Mouse (Mus musculus): ENCODE measurements around the gene Zbtb20. TPM values are rescaled to one million over a fixed set of nuclear protein-coding genes. Genes with fewer than 3 reads are reported as not detected.

The Zbtb20 gene
- polyA plus RNA-seq, 1 experiment from 2014 or later = 20.2 TPM

DNA sequence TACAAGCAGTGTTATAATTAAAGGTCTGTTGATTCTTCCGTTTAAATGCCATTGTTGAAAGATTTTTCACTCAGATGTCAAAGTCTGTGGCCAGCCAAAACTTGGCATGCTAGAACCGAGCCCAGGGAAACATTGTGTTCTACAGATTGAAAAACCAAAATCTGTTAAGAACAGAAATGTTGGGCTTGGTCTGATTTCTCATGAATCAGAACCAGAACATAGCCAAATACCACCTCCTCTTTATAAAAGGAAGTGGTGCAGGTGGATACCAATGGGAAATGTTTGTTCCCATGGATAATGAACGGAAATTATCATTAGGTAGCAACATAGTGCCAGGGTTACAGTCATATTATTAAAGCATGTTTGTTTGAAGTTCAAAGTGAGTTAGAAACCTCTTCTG is 613.7 kb downstream of the Zbtb20 start:
- H3K27me3 ChIP-seq = no peaks in the 10 kb centered on the region
- H3K9me3 ChIP-seq = no peaks in the 10 kb centered on the region
- WGBS = 83% methylated on average over 3 of the region's 3 CpGs
- no peak overlapping the region for H3K4me3 ChIP-seq
- no peaks in the 10 kb centered on the region for H3K36me3 ChIP-seq
- H3K4me2 ChIP-seq = no peak overlapping the region
- no peak overlapping the region for H3K27ac ChIP-seq
- no peak overlapping the region for H3K9ac ChIP-seq
- no peaks in the 10 kb centered on the region for H3K4me1 ChIP-seq
- ATAC-seq (ENCODE audit: insufficient number of reproducible peaks, insufficient read depth, low FRiP score, low TSS enrichment, low read depth) = no peak

- no peak for ATAC-seq (ENCODE audit: insufficient number of reproducible peaks, insufficient read depth, low FRiP score, low TSS enrichment, low read depth)
- Histone ChIP-seq H3K4me3 (no peak overlapping the region), H3K27me3 (no peaks in the 10 kb centered on the region), H3K27ac (no peak overlapping the region), H3K9ac (no peak overlapping the region), H3K4me1 (no peaks in the 10 kb centered on the region), H3K4me2 (no peak overlapping the region), H3K9me3 (no peaks in the 10 kb centered on the region), H3K36me3 (no peaks in the 10 kb centered on the region)
- WGBS = 89% methylated on average over 12 of the region's 12 CpGs
These were observed 614.3 kb downstream of the Zbtb20 start for GRCm38 (mm10) chr16:43489984-43490383.

- Histone ChIP-seq H3K27ac (no peak overlapping the region), H3K9ac (no peak overlapping the region), H3K9me3 (no peaks in the 10 kb centered on the region), H3K4me2 (no peak overlapping the region), H3K27me3 (no peaks in the 10 kb centered on the region), H3K4me3 (no peak overlapping the region), H3K36me3 (no peaks in the 10 kb centered on the region), H3K4me1 (no peaks in the 10 kb centered on the region)
- no peak for ATAC-seq (ENCODE audit: insufficient number of reproducible peaks, insufficient read depth, low FRiP score, low TSS enrichment, low read depth)
- 69% methylated on average over 1 of the region's 1 CpGs for WGBS
These were observed 617.2 kb downstream of the Zbtb20 start for GRCm38 (mm10) chr16:43492863-43493262.

- no peak overlapping the region for H3K9ac ChIP-seq
- ATAC-seq (ENCODE audit: insufficient number of reproducible peaks, insufficient read depth, low FRiP score, low TSS enrichment, low read depth) = no peak
- H3K4me1 ChIP-seq = no peaks in the 10 kb centered on the region
- H3K27ac ChIP-seq = no peak overlapping the region
- WGBS = 53% methylated on average over 5 of the region's 5 CpGs
- H3K4me3 ChIP-seq = no peak overlapping the region
- H3K9me3 ChIP-seq = no peaks in the 10 kb centered on the region
- H3K27me3 ChIP-seq = no peaks in the 10 kb centered on the region
- H3K4me2 ChIP-seq = no peak overlapping the region
- no peaks in the 10 kb centered on the region for H3K36me3 ChIP-seq
These were observed 618.1 kb downstream of the Zbtb20 start for GRCm38 (mm10) chr16:43493596-43494385.

GRCm38 (mm10) chr16:43495175-43495818 is 619.6 kb downstream of the Zbtb20 start:
- ATAC-seq (ENCODE audit: insufficient number of reproducible peaks, insufficient read depth, low FRiP score, low TSS enrichment, low read depth) = no peak
- no peak overlapping the region for H3K9ac ChIP-seq
- WGBS = 72% methylated on average over 9 of the region's 9 CpGs
- H3K4me3 ChIP-seq = no peak overlapping the region
- no peaks in the 10 kb centered on the region for H3K27me3 ChIP-seq
- H3K36me3 ChIP-seq = no peaks in the 10 kb centered on the region
- H3K4me2 ChIP-seq = no peak overlapping the region
- H3K4me1 ChIP-seq = no peaks in the 10 kb centered on the region
- H3K27ac ChIP-seq = no peak overlapping the region
- H3K9me3 ChIP-seq = no peaks in the 10 kb centered on the region

DNA sequence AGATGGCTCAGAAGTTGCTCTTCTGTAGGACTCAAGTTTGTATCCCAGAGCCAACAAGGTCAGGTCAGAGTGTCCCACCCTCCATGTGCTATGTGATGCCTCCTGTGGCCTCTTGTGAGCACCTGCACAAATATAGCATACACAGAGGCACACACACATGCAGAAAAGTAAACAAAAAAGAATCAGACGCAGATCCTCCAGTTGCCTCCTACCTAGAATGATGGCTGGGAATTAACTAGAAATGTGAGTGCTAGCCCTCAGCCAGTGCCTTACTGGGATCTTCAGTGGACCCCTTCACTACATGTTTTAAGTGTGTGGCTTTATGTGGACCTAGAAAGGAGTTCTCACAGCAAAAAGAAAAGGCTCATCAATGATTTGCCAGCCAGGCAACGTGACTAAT is 621.4 kb downstream of the Zbtb20 start:
- H3K4me3 ChIP-seq = no peak overlapping the region
- H3K27me3 ChIP-seq = peaks cover 3% of the 10 kb centered on the region; the same call in 1 of the 2 replicates
- ATAC-seq (ENCODE audit: insufficient number of reproducible peaks, insufficient read depth, low FRiP score, low TSS enrichment, low read depth) = no peak
- no peaks in the 10 kb centered on the region for H3K4me1 ChIP-seq
- no peak overlapping the region for H3K9ac ChIP-seq
- 71% methylated on average over 2 of the region's 2 CpGs for WGBS
- H3K9me3 ChIP-seq = no peaks in the 10 kb centered on the region
- H3K4me2 ChIP-seq = no peak overlapping the region
- no peaks in the 10 kb centered on the region for H3K36me3 ChIP-seq
- H3K27ac ChIP-seq = no peak overlapping the region

GRCm38 (mm10) chr16:43500132-43500853 is 624.6 kb downstream of the Zbtb20 start:
- no peak overlapping the region for H3K27ac ChIP-seq
- H3K4me1 ChIP-seq = peaks cover under 1% of the 10 kb centered on the region; the same call in 1 of the 2 replicates
- no peak overlapping the region for H3K4me2 ChIP-seq
- no peaks in the 10 kb centered on the region for H3K36me3 ChIP-seq
- no peak overlapping the region for H3K9ac ChIP-seq
- peaks cover 6% of the 10 kb centered on the region; the same call in 1 of the 2 replicates for H3K27me3 ChIP-seq
- 78% methylated on average over 8 of the region's 8 CpGs for WGBS
- H3K4me3 ChIP-seq = no peak overlapping the region
- no peaks in the 10 kb centered on the region for H3K9me3 ChIP-seq
- no peak for ATAC-seq (ENCODE audit: insufficient number of reproducible peaks, insufficient read depth, low FRiP score, low TSS enrichment, low read depth)

- Histone ChIP-seq H3K27ac (no peak overlapping the region), H3K36me3 (no peaks in the 10 kb centered on the region), H3K27me3 (peaks cover 6% of the 10 kb centered on the region; the same call in 1 of the 2 replicates), H3K4me1 (peaks cover 9% of the 10 kb centered on the region), H3K4me2 (no peak overlapping the region), H3K9ac (no peak overlapping the region), H3K4me3 (no peak overlapping the region), H3K9me3 (no peaks in the 10 kb centered on the region)
- no peak for ATAC-seq (ENCODE audit: insufficient number of reproducible peaks, insufficient read depth, low FRiP score, low TSS enrichment, low read depth)
- WGBS = 59% methylated on average over 4 of the region's 4 CpGs
These were observed 625.6 kb downstream of the Zbtb20 start for GRCm38 (mm10) chr16:43501284-43501683.

DNA sequence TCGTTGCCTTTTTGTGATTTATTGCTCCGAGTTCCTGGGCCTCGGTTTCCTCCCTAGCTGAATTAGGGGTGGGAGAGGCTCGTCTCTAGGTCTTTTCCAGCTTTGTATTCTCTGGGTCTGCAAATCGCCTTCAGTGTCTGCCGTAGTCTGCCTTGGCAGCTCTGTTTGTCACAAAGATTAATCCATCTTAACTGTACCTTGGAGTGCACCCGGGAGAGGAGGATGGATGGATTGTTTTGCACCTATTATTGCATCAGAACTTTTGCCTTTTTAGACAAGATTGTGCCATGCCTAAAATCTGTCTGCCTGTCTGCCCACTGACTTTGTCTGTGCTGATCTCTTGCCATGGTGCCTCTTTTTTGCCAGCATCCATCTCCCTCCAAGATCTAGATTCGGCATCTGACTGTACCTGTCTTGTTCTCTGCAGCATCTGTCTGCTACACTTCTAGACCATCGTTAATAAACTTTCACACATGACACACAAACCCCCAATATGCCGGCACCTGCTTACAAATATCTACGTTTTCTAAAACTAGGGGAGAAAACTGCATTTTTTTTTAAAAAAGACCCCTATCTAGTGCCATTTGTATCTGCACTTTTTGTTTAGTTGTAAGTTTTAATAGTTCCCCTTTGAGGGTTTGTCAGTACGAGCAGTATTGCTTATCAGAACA is 626.8 kb downstream of the Zbtb20 start:
- peaks cover 16% of the 10 kb centered on the region for H3K4me1 ChIP-seq
- H3K4me2 ChIP-seq = peak overlapping the region; percentile 84
- no peaks in the 10 kb centered on the region for H3K36me3 ChIP-seq
- H3K9ac ChIP-seq = peak overlapping the region; percentile 72; the same call in 1 of the 2 replicates
- H3K4me3 ChIP-seq = no peak overlapping the region; the same call in 1 of the 2 replicates
- 58% methylated on average over 12 of the region's 12 CpGs for WGBS
- H3K27me3 ChIP-seq = peaks cover 6% of the 10 kb centered on the region; the same call in 1 of the 2 replicates
- H3K9me3 ChIP-seq = no peaks in the 10 kb centered on the region
- ATAC-seq (ENCODE audit: insufficient number of reproducible peaks, insufficient read depth, low FRiP score, low TSS enrichment, low read depth) = no peak
- no peak overlapping the region for H3K27ac ChIP-seq

- 4% methylated on average over 13 of the region's 13 CpGs for WGBS
- H3K4me2 ChIP-seq = peak overlapping the region; percentile 84
- H3K9me3 ChIP-seq = no peaks in the 10 kb centered on the region
- no peak for ATAC-seq (ENCODE audit: insufficient number of reproducible peaks, insufficient read depth, low FRiP score, low TSS enrichment, low read depth)
- H3K27ac ChIP-seq = no peak overlapping the region
- H3K9ac ChIP-seq = peak overlapping the region; percentile 72
- no peaks in the 10 kb centered on the region for H3K36me3 ChIP-seq
- peak overlapping the region; percentile 44 for H3K4me3 ChIP-seq
- H3K27me3 ChIP-seq = peaks cover 6% of the 10 kb centered on the region; the same call in 1 of the 2 replicates
- peaks cover 18% of the 10 kb centered on the region for H3K4me1 ChIP-seq
These were observed 627.4 kb downstream of the Zbtb20 start for GRCm38 (mm10) chr16:43503010-43503635.

DNA sequence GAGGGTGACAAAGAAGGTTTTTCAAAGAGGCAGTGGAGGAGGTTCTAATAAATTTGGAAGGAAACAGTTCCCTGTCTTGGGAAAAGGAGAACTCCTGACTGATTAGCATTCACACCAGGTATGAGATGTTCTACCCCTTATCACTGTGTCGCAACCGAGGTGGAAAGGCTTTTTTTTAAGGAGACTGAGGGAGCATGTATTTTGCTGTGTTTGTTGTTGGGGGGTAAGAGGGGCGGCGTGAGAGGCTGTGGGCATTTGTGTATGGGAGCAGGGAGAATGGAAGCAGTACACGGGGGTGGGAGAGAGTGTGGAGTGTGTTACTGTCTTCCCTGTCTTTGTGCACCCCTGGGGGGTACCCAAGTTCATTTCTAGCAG is 627.9 kb downstream of the Zbtb20 start:
- peak overlapping the region; percentile 72 for H3K9ac ChIP-seq
- ATAC-seq (ENCODE audit: insufficient number of reproducible peaks, insufficient read depth, low FRiP score, low TSS enrichment, low read depth) = no peak
- H3K4me2 ChIP-seq = peak overlapping the region; percentile 84
- H3K4me1 ChIP-seq = peaks cover 20% of the 10 kb centered on the region
- 0% methylated on average over 5 of the region's 5 CpGs for WGBS
- no peaks in the 10 kb centered on the region for H3K36me3 ChIP-seq
- H3K27me3 ChIP-seq = peaks cover 6% of the 10 kb centered on the region; the same call in 1 of the 2 replicates
- no peak overlapping the region for H3K27ac ChIP-seq
- H3K4me3 ChIP-seq = peak overlapping the region; percentile 44
- no peaks in the 10 kb centered on the region for H3K9me3 ChIP-seq

All from embryonic facial prominence, embryonic 13.5 days (tissue).